Mouse (Mus musculus) cerebellum, postnatal 4 days (tissue): Measurements from ENCODE around the gene Serinc2.
"Not testable (repeated sequence)": the region's sequence is repeated elsewhere in the genome, so short reads cannot be mapped to it uniquely, and the experiment has no call there.

Experiments used
- DNase-seq, 2 experiments: peaks; one replicate each; pipeline ENCODE4 v3.0.0; 2022; ENCODE audit warnings: low spot score in 2 of 2, mixed read lengths in 1 of 2

The Serinc2 gene

DNA sequence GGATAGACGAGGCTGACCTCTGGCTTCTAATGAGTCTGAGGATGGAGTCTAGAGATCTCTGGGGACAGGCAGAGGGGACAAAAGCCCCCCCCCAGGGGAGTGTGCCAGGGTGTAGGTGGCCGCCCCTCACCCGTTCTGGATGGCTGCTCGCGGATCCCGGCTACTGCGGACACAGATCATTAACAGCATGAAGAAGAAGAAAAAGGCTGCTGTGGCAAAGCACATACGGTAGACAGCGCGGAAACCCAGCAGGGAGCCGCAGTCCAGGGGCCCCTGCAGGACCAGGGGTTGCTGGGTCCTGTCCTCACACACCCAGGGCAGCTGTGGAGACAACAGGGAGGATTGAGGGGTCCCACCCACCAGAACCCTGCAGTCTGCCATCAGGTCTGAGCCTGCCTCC lies 14.9 kb downstream of the Serinc2 start:
- no peak for DNase-seq

DNA sequence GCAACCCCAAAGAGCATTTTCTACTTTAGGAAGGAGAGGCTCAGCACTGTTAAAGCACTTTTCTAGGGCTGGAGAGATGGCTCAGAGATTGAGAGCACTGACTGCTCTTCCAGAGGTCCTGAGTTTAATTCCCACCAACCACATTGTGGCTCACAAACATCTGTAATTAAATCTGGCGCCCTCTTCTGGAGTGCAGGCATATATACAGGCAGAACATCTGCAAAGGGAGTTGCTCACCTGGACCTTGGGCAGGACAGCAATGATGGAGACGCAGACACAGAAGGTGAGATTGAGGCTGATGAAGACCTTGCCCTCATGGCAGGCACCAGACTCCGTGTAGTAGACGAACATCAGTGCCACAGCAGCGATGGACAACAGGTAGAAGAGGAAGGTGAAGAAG lies 18.6 kb downstream of the Serinc2 start:
- no peak for DNase-seq

- no peak for DNase-seq
Observed at GRCm38 (mm10) chr4:130252441-130253157, 26.4 kb downstream of the Serinc2 start.

- no peak for DNase-seq
Observed at GRCm38 (mm10) chr4:130251763-130252162, 27.2 kb downstream of the Serinc2 start.

GRCm38 (mm10) chr4:130251172-130251705 lies 27.8 kb downstream of the Serinc2 start:
- DNase-seq, result no peak

DNA sequence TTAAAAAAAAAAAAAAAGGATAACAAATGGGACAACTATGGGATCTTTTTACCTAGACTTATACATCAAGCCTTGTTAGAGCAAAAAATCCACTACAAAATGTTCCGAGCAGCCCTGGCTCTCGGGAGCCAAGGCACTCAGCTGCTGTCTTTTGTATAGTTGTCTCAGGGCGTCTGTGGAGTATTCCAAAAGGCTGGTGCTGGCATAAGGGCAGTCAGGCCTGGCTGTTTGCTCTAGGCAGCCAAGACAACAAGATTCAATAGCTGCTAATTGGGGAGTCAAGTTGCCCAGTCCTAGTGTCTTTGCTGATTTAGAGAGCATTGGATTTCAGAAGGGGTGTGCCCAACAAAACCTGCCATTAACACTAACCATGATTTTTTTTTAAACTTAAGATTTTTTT lies 30.4 kb downstream of the Serinc2 start:
- DNase-seq, result no peak

- peak; percentile 41 to 68 for DNase-seq
Observed at GRCm38 (mm10) chr4:130246132-130246531, 32.9 kb downstream of the Serinc2 start.

DNA sequence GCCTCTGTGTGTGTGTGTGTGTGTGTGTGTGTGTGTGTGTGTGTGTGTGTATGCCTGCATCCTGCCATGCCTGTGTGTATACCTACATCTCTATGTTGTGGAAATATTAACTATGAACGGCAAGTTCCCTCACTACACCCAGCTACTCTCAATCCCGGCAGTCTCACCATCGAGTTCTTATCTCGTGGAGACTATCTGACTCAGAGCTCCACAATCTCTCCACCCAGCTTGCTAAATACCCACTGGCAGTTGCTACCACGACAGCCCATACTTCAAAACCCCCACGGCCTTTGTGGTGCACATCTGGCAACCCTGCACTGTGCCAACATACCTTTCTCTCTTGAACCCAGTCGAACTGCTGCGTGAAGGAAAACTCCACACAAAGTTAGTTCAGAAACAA lies 34.3 kb downstream of the Serinc2 start:
- DNase-seq, result no peak

GRCm38 (mm10) chr4:130243621-130244020 lies 35.4 kb downstream of the Serinc2 start:
- not testable (repeated sequence) for DNase-seq

DNA sequence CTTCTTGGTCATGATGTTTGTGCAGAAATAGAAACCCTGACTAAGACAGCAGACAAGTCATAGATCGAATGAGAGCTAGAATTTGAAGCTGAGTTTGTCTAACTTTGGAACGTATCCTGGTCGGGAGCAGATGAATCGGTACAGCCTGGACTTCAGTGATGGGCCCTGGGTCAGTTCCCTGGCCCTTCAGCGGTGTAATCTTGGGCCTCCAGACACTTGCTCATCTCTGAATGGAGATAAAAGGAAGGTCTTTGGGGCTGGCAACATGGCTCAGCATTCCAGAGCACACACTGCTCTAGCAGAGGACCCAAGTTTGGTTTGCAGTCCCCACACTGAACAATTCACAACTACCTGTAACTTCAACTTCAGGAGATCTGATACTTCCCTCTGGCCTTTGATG lies 36.0 kb downstream of the Serinc2 start:
- no peak for DNase-seq

DNA sequence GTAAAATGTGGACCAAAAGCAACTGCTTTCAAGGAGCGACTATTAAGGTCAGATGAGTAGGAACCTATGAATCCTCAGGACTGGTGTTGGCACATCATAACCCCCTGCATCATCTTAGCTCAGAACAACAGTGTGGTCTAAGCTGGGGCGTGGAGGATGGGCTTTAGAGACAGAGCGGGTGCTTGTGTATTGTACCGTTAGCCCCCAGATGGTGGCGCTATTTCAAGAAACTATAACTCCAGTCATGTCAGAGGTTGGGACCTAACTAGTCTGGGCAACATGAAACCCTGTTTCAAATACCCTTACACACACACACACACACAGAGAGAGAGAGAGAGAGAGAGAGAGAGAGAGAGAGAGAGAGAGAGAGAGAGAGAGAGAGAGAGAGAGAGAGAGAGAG lies 38.3 kb downstream of the Serinc2 start:
- no peak for DNase-seq

DNA sequence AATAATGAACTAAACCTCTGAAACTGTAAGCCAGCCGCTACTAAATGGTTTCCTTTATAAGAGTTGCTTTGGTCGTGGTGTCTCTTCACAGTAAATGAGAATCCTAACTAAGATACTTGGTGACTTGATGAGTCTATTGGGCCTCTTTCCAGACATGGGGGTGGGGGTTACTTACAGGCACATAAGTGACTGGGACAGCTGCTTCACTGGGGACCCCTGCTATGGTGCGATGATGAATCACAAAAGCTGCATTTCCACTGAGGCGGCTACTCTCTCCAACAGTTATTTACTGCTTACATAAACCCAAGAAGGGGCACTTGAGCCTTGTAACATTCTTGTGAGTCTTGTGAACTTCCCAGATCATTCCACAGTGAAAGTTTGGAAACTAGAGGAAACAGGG lies 41.4 kb downstream of the Serinc2 start:
- no peak for DNase-seq

DNA sequence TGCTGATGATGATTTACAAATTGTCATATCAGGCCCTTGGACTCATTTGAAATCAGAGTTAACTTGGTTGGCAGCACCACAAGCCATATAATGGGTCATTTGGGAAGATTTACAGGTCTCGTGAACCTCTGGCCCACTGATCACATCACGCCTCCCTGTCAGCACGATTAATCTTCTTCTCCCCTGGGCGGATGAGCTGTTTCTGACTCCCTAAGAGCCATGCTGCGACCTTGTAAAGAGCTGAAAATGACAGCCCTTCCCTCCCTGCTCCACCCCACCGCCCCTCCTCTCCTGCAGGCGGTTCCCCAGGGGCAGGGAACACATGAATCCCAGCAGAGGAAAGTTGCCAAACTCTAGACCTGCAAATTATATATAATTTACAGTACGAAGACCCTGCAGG lies 42.6 kb downstream of the Serinc2 start:
- no peak for DNase-seq

GRCm38 (mm10) chr4:130224071-130224470 lies 54.9 kb downstream of the Serinc2 start:
- no peak for DNase-seq

DNA sequence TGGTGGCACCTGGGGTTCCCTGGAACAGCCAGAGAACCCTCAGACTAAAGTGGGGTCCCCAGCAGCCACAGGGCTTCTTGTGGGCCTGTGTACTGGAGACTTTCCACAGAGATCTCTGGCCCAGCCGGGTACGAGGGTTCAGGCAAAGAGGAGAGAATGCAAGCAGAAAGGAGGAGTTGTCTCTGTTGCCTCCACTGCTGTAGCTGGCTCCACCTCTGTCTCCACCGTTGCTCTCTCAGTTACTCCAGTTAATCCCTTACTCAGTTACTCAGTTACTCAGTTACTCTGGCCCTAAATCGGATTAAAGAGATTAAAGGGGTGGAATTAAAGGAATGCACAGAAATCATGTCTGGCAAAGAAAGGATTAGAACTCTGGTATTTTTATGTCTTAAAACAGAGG lies 56.8 kb downstream of the Serinc2 start, which contains the start of gene Gm853:
Gene Gm853 (minus strand): TSS at position 223 of the 400 bp plus-strand sequence.
- no peak for DNase-seq

DNA sequence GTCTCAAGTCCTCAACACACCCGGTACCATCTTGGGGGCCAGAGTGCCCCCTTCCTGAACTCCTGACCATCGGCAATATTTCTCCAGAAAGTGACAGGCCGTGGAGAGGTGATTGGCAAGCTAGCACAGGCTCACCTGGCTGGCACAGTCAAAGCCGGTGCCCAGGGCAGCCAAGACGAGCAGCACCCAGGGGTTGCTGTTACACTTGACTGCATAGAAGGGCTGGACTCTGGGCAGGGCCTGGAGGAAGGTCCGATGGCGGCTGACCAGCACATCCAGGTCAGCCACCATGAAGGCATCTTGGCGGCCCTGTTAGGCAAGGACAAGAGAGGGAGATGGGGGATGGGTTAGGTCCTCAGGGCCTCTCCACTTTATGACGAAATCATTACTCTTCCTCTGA lies 58.8 kb downstream of the Serinc2 start:
- DNase-seq, result no peak

DNA sequence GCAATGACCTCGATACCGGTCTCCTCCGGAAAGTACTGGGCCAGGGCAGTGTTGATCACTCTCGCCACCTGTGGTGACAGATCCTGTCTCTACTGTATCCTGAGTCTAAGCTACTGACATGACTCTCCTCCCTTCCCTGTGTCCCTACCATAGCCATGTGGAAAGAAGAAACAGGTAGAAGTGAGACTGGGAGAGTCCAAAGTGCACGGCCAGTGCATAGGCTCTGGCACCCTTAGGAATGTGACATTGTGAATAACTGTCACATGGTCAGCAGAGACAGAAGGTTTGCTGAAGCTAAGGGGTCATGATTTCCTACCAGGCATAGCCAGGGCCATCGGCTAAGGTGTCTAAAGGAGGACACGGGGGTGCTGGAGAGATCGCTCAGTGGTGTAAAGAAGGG lies 63.6 kb downstream of the Serinc2 start:
- no peak for DNase-seq

DNA sequence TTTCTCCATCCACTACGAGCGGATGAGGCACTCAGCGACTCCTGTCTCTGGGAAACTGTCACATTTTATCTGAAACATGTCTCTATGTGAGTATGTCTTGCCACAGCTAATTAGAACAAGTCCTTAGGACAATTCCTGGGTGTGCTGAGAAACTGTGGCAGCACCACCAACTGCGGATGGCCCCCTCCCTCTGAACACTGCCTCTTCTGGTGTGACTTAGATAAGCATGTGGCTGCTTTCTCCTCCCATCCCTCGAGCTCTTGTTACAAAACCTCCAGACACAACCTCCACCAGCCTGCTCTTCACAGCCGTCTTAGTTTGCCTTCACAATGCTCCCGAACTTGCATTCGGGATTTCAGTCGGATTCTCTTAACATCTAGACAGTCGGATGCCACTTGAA lies 65.1 kb downstream of the Serinc2 start:
- DNase-seq, result no peak

GRCm38 (mm10) chr4:130213197-130213596 lies 65.8 kb downstream of the Serinc2 start:
- DNase-seq, result no peak

- DNase-seq, result no peak
Observed at GRCm38 (mm10) chr4:130212421-130212820, 66.6 kb downstream of the Serinc2 start.

DNA sequence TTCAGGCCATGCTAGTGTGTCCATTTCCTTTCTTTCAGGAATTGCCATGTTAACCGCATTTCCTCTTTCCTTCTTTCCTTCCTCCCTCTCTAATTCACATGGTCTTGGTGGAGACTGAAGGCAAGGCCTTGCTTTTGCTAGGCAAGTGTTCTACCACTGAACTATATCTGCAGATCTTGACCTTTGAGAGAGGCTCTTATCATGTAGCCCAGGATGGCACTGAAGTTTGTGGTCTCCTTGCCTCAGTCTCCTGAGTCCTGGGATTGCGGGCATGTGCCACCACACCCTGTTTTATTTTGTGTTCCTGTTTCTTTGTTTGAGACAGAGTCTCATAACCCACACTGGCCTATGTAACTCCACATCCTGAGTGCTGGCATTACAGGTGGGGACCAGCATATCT lies 67.1 kb downstream of the Serinc2 start:
- DNase-seq, result no peak
